Mouse (Mus musculus) limb, embryonic 10.5 days (tissue): ENCODE data around the gene Pum2. TPM values are rescaled to one million over a fixed set of nuclear protein-coding genes. Genes with fewer than 3 reads are reported as not detected.
"Not testable (repeated sequence)": the region's sequence is repeated elsewhere in the genome, so short reads cannot be mapped to it uniquely, and the experiment has no call there.

ENCODE experiments used
- DNase-seq: peaks from one replicate; pipeline ENCODE4 v3.0.0-alpha.2; 2017; ENCODE audit warnings: low spot score
- H3K27ac ChIP-seq: fragments of 300-500 bp; sonication (generic); 2 replicates; pipeline ENCODE4 v1.5.1; 2016; ENCODE audit warnings: mild to moderate bottlenecking
- H3K27me3 ChIP-seq: fragments of 300-500 bp; sonication (generic); 2 replicates; pipeline ENCODE4 v1.6.1; 2016; ENCODE audit warnings: low read depth, mild to moderate bottlenecking; ENCODE audit not compliant: poor library complexity, severe bottlenecking
- H3K36me3 ChIP-seq: fragments of 300-500 bp; sonication (generic); 2 replicates; pipeline ENCODE4 v1.6.1; 2016; ENCODE audit warnings: mild to moderate bottlenecking, moderate library complexity
- H3K4me1 ChIP-seq: fragments of 300-500 bp; sonication (generic); 2 replicates; pipeline ENCODE4 v1.6.1; 2016
- H3K4me3 ChIP-seq: fragments of 300-500 bp; sonication (generic); 2 replicates; pipeline ENCODE4 v1.5.1; 2016; ENCODE audit warnings: mild to moderate bottlenecking, moderate library complexity
- H3K9me3 ChIP-seq: fragments of 300-500 bp; sonication (generic); replicated peaks from 2 replicates; pipeline ENCODE4 v1.6.1; 2016; ENCODE audit warnings: mild to moderate bottlenecking
- WGBS: fragments of 180-500 bp; shearing (Covaris S2); methylation state at CpG from one replicate; pipeline ENCODE4 v1.1.7; 2016; 5-methylcytosine and 5-hydroxymethylcytosine counted together
- polyA plus RNA-seq: library from polyadenylated mRNA; unstranded; fragments of >200 nt; fragmentation: Nextera tagmentation; extraction: Ambion mirVana; gene quantifications from 2 replicates; pipeline ENCODE4 v1.2.1, GENCODE M21; 2016

Pum2 gene
- polyA plus RNA-seq, 1 experiment from 2014 or later: 65.6 TPM

DNA sequence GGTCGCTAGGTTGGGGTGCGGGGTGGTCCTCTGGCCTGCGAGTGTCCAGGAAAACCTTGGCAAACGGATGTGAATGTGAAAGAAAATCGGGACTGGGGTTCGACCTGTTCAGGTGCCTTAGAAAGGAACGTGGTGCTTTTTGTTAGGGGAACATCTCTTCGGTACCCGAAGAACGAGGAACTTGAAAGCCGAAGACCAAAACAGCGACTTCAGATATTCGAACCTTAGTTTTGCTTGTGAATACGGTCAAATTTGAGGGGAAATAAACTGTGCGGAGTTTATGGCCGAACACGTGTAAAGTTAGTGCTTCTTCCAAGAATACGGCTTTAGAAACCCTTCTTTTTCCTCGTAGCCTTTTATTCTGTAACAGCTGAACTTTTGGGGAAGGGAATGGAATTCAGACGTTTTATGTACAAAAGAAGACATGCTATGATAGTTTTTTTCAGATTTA, 982 bp downstream of the Pum2 start:
- WGBS: under 1% methylated on average over 20 of the region's 20 CpGs

DNA sequence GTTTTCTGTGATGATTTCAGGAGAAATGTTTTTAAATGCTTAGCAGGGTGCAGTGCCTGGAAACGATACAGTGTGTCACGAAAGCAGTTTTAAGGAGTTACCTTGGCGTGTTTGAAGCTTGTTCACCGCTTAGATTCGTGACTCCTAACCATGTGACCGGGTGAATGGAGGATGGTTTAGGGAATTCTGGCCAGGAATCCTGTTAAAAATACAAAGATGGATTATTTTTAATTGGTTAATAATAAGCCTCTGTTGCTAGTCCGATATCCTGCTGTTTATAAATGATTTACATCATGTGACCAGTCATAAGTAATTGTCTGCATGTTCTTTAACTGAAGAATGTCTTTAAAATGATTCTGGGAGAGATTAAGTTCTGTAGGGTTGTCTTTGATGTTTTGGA, 1.4 kb downstream of the Pum2 start:
- Histone ChIP-seq H3K4me1 (peaks cover 19% of the 10 kb centered on the region), H3K36me3 (peaks cover 21% of the 10 kb centered on the region), H3K27ac (peak overlapping the region; percentile 100), H3K27me3 (no peaks in the 10 kb centered on the region), H3K9me3 (no peaks in the 10 kb centered on the region), H3K4me3 (peak overlapping the region; percentile 94)
- 2% methylated on average over 7 of the region's 7 CpGs for WGBS
- no peak for DNase-seq

More for the DNA sequence above, 982 bp downstream of the Pum2 start:
- Histone ChIP-seq H3K27me3 (no peaks in the 10 kb centered on the region), H3K36me3 (peaks cover 17% of the 10 kb centered on the region), H3K4me1 (peaks cover 19% of the 10 kb centered on the region), H3K4me3 (peak overlapping the region; percentile 94), H3K27ac (peak overlapping the region; percentile 100), H3K9me3 (no peaks in the 10 kb centered on the region)
- no peak for DNase-seq

DNA sequence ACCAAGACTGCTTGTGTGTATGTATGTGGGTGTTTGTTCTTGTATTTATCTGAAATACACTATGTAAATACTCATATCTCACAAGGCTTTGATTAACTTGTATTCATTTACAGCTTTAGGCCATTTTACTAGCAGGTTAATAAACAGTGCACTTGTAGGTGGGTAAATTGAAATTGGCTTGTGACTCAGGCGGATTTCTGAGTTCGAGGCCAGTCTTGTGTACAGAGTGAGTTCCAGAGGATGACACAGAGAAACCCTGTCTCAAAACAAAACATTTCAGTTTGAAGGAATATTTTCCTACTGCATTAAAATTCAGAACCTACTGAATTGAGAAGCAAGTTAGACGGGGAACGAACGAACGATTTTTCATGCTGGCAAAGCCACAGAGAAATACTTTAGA, 2.4 kb downstream of the Pum2 start:
- no peak for DNase-seq
- Histone ChIP-seq H3K27me3 (no peaks in the 10 kb centered on the region), H3K9me3 (no peaks in the 10 kb centered on the region), H3K27ac (no peak overlapping the region), H3K36me3 (peaks cover 31% of the 10 kb centered on the region), H3K4me3 (peak overlapping the region; percentile 94), H3K4me1 (peaks cover 19% of the 10 kb centered on the region)
- 88% methylated on average over 6 of the region's 6 CpGs for WGBS

DNA sequence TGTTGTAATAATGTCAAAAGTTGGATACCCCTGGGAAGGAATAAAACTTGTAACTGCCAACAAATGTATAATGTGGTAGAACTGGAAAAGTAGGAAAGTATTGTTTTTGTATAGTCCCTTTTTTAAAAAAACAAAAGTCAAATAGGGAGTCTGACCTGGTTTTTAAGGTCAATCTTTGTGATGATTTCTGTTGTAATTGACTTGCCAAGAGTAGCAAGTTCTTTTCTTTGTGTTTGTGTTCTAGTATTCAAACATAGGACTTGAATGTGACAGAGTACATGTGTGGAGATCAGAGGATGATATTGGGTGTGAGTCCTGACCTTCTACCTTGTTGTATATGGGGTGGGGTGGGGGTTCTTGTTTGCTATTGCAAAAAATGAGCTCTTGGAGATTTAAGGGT, 4.0 kb downstream of the Pum2 start:
- H3K27ac ChIP-seq: no peak overlapping the region
- DNase-seq: no peak
- H3K9me3 ChIP-seq: no peaks in the 10 kb centered on the region
- H3K27me3 ChIP-seq: no peaks in the 10 kb centered on the region
- peaks cover 42% of the 10 kb centered on the region for H3K36me3 ChIP-seq
- H3K4me1 ChIP-seq: peaks cover 19% of the 10 kb centered on the region
- no peak overlapping the region for H3K4me3 ChIP-seq

DNA sequence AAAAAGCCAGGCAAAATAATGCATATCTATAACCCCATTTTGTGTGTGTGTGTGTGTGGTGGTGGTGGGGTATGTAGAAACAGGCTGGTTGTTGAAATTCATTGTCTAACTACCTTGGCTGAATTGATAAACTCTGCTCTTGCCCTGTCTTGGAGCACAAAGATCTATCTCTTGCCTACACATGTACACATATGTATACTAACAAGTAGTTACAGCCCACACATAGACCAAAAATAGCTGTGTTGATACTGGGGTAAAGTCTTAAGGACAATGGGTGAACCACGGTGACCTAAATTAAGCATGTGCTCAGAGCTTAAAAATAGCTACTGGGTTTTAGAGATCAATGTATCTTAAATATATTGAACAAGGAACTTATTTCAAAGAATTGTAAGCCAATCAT, 10.3 kb downstream of the Pum2 start:
- Histone ChIP-seq H3K36me3 (peaks cover 66% of the 10 kb centered on the region), H3K27me3 (no peaks in the 10 kb centered on the region), H3K4me1 (no peaks in the 10 kb centered on the region), H3K4me3 (no peak overlapping the region), H3K27ac (no peak overlapping the region), H3K9me3 (no peaks in the 10 kb centered on the region)
- DNase-seq: no peak
- WGBS: 95% methylated on average over 1 of the region's 1 CpGs

DNA sequence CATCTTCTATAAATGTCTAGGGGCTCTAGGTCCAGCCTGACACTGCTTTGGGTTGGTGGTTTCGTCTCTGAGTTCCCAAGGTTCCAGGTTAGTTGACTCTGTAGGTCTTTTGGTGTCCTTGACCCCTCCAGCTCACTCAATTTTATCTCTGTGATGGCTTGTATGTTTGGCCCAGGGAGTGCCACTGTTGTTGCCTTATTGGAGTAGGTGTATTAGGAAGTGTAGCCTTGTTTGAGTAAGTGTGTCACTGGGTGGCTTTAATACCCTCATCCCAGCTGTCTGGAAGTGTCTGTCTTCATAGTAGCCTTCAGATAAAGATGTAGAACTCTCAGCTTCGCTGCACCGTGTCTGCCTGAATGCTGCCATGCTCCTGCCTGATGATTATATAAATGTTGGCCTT, 11.1 kb downstream of the Pum2 start:
- 97% methylated on average over 3 of the region's 3 CpGs for WGBS
- no peak overlapping the region for H3K4me3 ChIP-seq
- DNase-seq: no peak
- H3K4me1 ChIP-seq: no peaks in the 10 kb centered on the region
- no peaks in the 10 kb centered on the region for H3K27me3 ChIP-seq
- peaks cover 57% of the 10 kb centered on the region for H3K36me3 ChIP-seq
- H3K9me3 ChIP-seq: no peaks in the 10 kb centered on the region
- H3K27ac ChIP-seq: no peak overlapping the region

DNA sequence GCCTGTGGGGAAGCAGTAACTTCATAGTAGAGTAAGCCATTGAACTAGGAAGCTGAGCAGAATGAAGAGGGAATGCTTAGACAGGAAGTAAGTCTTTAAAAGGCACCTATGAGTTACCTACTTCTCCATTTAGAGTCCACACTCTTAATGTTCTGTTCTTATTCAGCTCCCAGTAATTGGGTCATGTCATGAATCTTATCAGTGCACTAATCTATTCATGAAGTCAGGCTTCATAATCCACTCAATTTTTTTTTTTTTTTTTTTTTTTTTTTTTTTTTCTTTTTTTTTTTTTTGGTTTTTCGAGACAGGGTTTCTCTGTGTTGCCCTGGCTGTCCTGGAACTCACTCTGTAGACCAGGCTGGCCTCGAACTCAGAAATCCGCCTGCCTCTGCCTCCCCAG, 15.9 kb downstream of the Pum2 start:
- 95% methylated on average over 3 of the region's 3 CpGs for WGBS
- H3K27ac ChIP-seq, H3K4me1 ChIP-seq, H3K27me3 ChIP-seq, DNase-seq, H3K9me3 ChIP-seq, H3K4me3 ChIP-seq: not testable (repeated sequence)
- peaks cover 42% of the 10 kb centered on the region for H3K36me3 ChIP-seq

DNA sequence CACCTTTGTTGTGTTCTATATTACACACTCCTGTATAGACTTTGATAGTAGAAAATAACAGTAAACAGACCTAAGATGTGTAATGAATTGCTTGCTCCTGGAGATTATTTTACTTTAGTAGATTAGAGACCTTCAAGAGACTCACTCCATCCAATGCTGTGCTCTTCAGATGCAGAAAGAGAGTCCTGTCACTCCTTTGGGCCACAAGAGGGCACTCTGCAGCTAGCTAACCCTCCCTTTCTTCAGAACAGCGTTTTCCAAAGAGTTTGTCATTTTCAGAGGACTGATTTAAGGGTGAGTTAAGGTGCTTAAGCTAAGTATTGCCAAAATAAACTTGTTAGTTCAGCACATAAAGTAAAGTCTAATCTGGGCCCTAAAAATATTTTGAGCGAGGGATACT, 25.0 kb downstream of the Pum2 start:
- Histone ChIP-seq H3K36me3 (peaks cover 70% of the 10 kb centered on the region), H3K4me1 (no peaks in the 10 kb centered on the region), H3K27me3 (no peaks in the 10 kb centered on the region), H3K9me3 (no peaks in the 10 kb centered on the region), H3K4me3 (no peak overlapping the region), H3K27ac (no peak overlapping the region)
- no peak for DNase-seq
- 75% methylated on average over 2 of the region's 2 CpGs for WGBS

DNA sequence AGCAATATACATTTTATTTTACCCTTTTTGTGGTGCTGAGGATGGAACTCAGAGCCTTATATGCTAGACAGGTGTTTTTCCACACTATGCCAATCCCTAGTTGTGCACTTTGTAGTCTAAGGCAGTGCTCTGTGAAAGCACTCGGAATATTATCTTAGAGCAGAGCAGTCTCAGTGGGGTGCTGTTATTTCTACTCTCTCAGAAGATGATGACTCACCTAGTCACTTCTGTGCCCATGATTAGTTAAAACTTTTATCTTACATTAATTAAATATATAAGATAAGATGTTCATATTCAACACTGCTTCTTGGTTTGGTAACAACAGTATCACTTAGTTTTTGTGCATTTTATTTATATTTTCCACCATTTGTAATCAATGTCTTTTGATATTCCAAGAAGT, 30.1 kb downstream of the Pum2 start:
- H3K36me3 ChIP-seq: peaks cover 81% of the 10 kb centered on the region
- H3K4me3 ChIP-seq: no peak overlapping the region
- 89% methylated on average over 1 of the region's 1 CpGs for WGBS
- no peaks in the 10 kb centered on the region for H3K27me3 ChIP-seq
- no peak for DNase-seq
- no peaks in the 10 kb centered on the region for H3K4me1 ChIP-seq
- no peaks in the 10 kb centered on the region for H3K9me3 ChIP-seq
- H3K27ac ChIP-seq: no peak overlapping the region

DNA sequence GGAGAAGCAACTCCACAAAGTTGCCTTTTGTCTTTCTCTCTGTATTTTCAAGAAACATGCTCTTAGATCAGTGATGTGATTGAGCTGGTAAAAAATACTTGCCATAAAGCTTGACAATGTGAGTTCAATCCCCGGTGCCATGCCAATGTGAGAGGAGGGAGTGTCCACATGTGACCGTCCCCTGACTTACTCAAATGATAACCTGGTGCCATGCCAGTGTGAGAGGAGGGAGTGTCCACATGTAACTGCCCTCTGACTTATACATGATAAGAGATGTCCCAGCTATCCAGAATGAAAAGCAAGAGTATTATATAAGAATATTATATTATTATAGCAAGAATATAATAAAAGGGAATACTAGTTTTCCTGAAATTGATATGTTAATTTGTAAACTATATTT, 34.9 kb downstream of the Pum2 start:
- H3K4me3 ChIP-seq: no peak overlapping the region
- H3K9me3 ChIP-seq: no peaks in the 10 kb centered on the region
- peaks cover 87% of the 10 kb centered on the region for H3K36me3 ChIP-seq
- no peaks in the 10 kb centered on the region for H3K27me3 ChIP-seq
- no peak overlapping the region for H3K27ac ChIP-seq
- no peak for DNase-seq
- WGBS: 98% methylated on average over 2 of the region's 2 CpGs
- H3K4me1 ChIP-seq: no peaks in the 10 kb centered on the region

DNA sequence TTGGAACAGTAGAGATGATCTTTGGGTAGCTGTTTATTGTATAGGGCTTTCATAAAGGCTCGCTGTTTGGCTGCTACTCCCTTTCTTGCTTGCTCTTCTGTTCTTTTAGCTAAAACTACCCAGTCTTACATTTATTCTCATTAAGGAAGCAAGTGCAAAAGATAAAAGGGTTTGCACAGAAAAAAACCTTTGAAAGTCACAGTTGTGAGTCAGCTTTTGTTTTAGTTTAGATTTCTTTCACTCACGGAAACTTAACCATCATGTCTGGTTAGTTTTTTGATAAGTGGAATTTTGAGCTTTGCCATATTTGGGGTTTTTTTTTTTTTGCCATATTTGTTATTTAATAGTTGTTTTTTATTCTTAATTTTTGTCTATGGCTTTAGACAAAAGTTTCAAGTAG, 38.7 kb downstream of the Pum2 start:
- no peaks in the 10 kb centered on the region for H3K4me1 ChIP-seq

DNA sequence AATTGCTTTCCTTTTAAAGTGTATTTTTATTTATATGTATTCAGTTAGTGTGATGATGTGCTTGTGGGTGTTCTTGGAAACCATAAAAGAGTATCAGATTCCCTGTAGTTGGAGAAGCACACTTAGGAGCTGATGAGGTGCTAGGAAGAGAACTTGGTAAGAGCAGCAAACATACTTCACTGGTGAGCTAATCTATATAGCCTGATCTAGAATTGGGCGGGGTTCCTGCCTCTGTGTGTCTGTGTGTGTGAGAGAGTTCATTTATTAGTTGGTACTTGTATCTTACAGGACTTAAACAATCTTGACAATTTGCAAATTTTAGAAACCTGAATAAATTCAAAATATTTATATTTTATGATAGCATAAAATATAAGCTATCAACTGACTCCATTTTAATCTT, 42.2 kb downstream of the Pum2 start:
- no peak overlapping the region for H3K27ac ChIP-seq
- H3K27me3 ChIP-seq: no peaks in the 10 kb centered on the region
- H3K36me3 ChIP-seq: peaks cover 93% of the 10 kb centered on the region
- 95% methylated on average over 1 of the region's 1 CpGs for WGBS
- H3K4me1 ChIP-seq: no peaks in the 10 kb centered on the region
- DNase-seq: no peak
- H3K9me3 ChIP-seq: no peaks in the 10 kb centered on the region
- H3K4me3 ChIP-seq: no peak overlapping the region

More for the DNA sequence above, 38.7 kb downstream of the Pum2 start:
- WGBS: 92% methylated on average over 2 of the region's 2 CpGs
- no peak for DNase-seq
- Histone ChIP-seq H3K27me3 (no peaks in the 10 kb centered on the region), H3K36me3 (peaks cover 95% of the 10 kb centered on the region), H3K9me3 (no peaks in the 10 kb centered on the region), H3K4me3 (no peak overlapping the region), H3K27ac (no peak overlapping the region)

DNA sequence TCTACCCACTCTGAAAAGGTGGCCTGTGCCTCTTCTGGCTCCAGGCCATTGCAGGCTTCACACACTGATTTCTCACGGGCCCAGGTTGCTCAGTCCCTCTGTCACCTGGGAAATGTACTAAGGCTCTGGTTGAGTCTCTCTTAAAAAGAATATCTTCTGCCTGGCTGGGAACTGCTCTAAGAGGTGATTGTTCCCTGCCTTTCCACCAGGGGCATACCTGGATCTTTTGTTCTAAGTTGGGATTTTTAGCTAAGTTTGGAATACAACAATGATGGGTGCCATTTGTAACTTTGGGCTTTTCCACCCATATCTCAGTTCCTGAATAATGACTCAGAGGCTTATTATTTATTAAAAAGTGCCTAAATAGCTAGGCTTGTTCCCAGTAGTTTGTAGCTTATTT, 53.0 kb downstream of the Pum2 start:
- DNase-seq: no peak
- Histone ChIP-seq H3K4me1 (no peaks in the 10 kb centered on the region), H3K9me3 (no peaks in the 10 kb centered on the region), H3K27me3 (no peaks in the 10 kb centered on the region), H3K36me3 (peaks cover 95% of the 10 kb centered on the region), H3K27ac (no peak overlapping the region), H3K4me3 (no peak overlapping the region)
- 68% methylated on average over 1 of the region's 1 CpGs for WGBS

DNA sequence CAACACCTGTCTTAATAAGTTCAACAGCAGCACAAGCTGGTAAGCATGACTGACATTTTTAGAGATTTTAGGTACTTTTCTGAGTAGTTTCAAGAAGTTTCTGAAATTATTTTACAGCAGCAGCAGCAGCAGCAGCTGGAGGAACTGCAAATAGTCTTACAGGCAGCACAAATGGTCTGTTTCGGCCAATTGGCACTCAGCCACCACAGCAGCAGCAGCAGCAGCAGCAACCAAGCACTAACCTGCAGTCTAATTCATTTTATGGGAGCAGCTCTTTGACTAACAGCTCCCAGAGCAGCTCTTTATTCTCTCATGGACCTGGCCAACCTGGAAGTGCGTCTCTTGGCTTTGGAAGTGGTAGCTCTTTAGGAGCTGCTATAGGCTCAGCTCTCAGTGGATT, 54.8 kb downstream of the Pum2 start:
- 93% methylated on average over 2 of the region's 2 CpGs for WGBS
- H3K36me3 ChIP-seq: peaks cover 94% of the 10 kb centered on the region
- no peaks in the 10 kb centered on the region for H3K27me3 ChIP-seq
- DNase-seq: no peak
- no peaks in the 10 kb centered on the region for H3K9me3 ChIP-seq
- no peaks in the 10 kb centered on the region for H3K4me1 ChIP-seq
- H3K4me3 ChIP-seq: no peak overlapping the region
- no peak overlapping the region for H3K27ac ChIP-seq
